Mouse (Mus musculus) E14TG2a.4 (cell line): Measurements from ENCODE around the gene Plekha7.

Source experiments
- H3K27me3 ChIP-seq: 2 replicates; pipeline ENCODE4 v1.6.1; 2014; ENCODE audit warnings: low read length, control low read depth; ENCODE audit not compliant: insufficient read depth
- H3K36me3 ChIP-seq: 2 replicates; pipeline ENCODE4 v1.6.1; 2014; ENCODE audit warnings: low read length, control low read depth; ENCODE audit not compliant: insufficient read depth
- H3K4me1 ChIP-seq: replicated peaks from 2 replicates; pipeline ENCODE4 v1.6.1; 2014; ENCODE audit warnings: low read depth, low read length, control low read depth
- H3K4me3 ChIP-seq: replicated peaks from 2 replicates; pipeline ENCODE4 v1.5.1; 2014; ENCODE audit warnings: mild to moderate bottlenecking, low read length
- H3K9me3 ChIP-seq: 2 replicates; pipeline ENCODE4 v1.6.1; 2014; ENCODE audit warnings: low read length, control low read depth
- CTCF ChIP-seq: conservative IDR thresholded peaks from 2 replicates; pipeline ENCODE4 v1.5.1; 2014; ENCODE audit warnings: low read length
- NANOG ChIP-seq: IDR thresholded peaks from 2 replicates; pipeline ENCODE4 v1.6.1; 2014; ENCODE audit warnings: borderline replicate concordance, low read length, mixed read lengths
- POU5F1 ChIP-seq: IDR thresholded peaks from 2 replicates; pipeline ENCODE4 v1.6.1; 2014; ENCODE audit warnings: low read length, borderline replicate concordance

The Plekha7 gene

GRCm38 (mm10) chr7:116285216-116285615 lies 23.0 kb downstream of the Plekha7 start:
- H3K9me3 ChIP-seq: no peaks in the 10 kb centered on the region
- peaks cover 9% of the 10 kb centered on the region for H3K36me3 ChIP-seq
- no peak for TF ChIP-seq NANOG
- no peak for TF ChIP-seq POU5F1
- no peak for TF ChIP-seq CTCF
- H3K4me3 ChIP-seq: no peak overlapping the region
- no peaks in the 10 kb centered on the region for H3K27me3 ChIP-seq
- H3K4me1 ChIP-seq: peaks cover 97% of the 10 kb centered on the region

- H3K4me3 ChIP-seq: no peak overlapping the region
Observed at GRCm38 (mm10) chr7:116282755-116283154, 25.4 kb downstream of the Plekha7 start.

GRCm38 (mm10) chr7:116280126-116280525 lies 28.1 kb downstream of the Plekha7 start:
- no peak for TF ChIP-seq NANOG
- TF ChIP-seq POU5F1: no peak
- no peak for TF ChIP-seq CTCF
- H3K36me3 ChIP-seq: peaks cover 9% of the 10 kb centered on the region
- no peaks in the 10 kb centered on the region for H3K9me3 ChIP-seq
- H3K4me3 ChIP-seq: no peak overlapping the region
- no peaks in the 10 kb centered on the region for H3K27me3 ChIP-seq
- H3K4me1 ChIP-seq: peaks cover 84% of the 10 kb centered on the region

More at GRCm38 (mm10) chr7:116282755-116283154, 25.4 kb downstream of the Plekha7 start:
- no peaks in the 10 kb centered on the region for H3K9me3 ChIP-seq
- peaks cover 9% of the 10 kb centered on the region for H3K36me3 ChIP-seq
- TF ChIP-seq POU5F1 (no peak), CTCF (no peak), NANOG (no peak)
- peaks cover 91% of the 10 kb centered on the region for H3K4me1 ChIP-seq
- no peaks in the 10 kb centered on the region for H3K27me3 ChIP-seq

- no peak for TF ChIP-seq NANOG
- no peak for TF ChIP-seq CTCF
- TF ChIP-seq POU5F1: no peak
- Histone ChIP-seq H3K9me3 (no peaks in the 10 kb centered on the region), H3K4me3 (no peak overlapping the region), H3K36me3 (peaks cover 9% of the 10 kb centered on the region), H3K4me1 (peaks cover 84% of the 10 kb centered on the region), H3K27me3 (no peaks in the 10 kb centered on the region)
Observed at GRCm38 (mm10) chr7:116278280-116278679, 29.9 kb downstream of the Plekha7 start.

- no peaks in the 10 kb centered on the region for H3K9me3 ChIP-seq
- H3K27me3 ChIP-seq: no peaks in the 10 kb centered on the region
- H3K36me3 ChIP-seq: peaks cover 6% of the 10 kb centered on the region
- TF ChIP-seq CTCF (no peak), NANOG (no peak), POU5F1 (no peak)
- H3K4me1 ChIP-seq: peaks cover 82% of the 10 kb centered on the region
- H3K4me3 ChIP-seq: no peak overlapping the region
Observed at GRCm38 (mm10) chr7:116276315-116276714, 31.9 kb downstream of the Plekha7 start.

- peaks cover 25% of the 10 kb centered on the region for H3K36me3 ChIP-seq
- H3K4me1 ChIP-seq: peaks cover 88% of the 10 kb centered on the region
- H3K9me3 ChIP-seq: no peaks in the 10 kb centered on the region
- H3K27me3 ChIP-seq: no peaks in the 10 kb centered on the region
- no peak overlapping the region for H3K4me3 ChIP-seq
- no peak for TF ChIP-seq NANOG
- TF ChIP-seq CTCF: no peak
- TF ChIP-seq POU5F1: no peak
Observed at GRCm38 (mm10) chr7:116273111-116273510, 35.1 kb downstream of the Plekha7 start.

GRCm38 (mm10) chr7:116269501-116269995 lies 38.6 kb downstream of the Plekha7 start:
- Histone ChIP-seq H3K4me1 (peaks cover 93% of the 10 kb centered on the region), H3K27me3 (no peaks in the 10 kb centered on the region), H3K9me3 (no peaks in the 10 kb centered on the region), H3K4me3 (no peak overlapping the region; the same call in 1 of the 2 replicates), H3K36me3 (peaks cover 28% of the 10 kb centered on the region)
- TF ChIP-seq CTCF (no peak), POU5F1 (no peak), NANOG (no peak)

- no peak for TF ChIP-seq CTCF
- no peak for TF ChIP-seq NANOG
- no peak for TF ChIP-seq POU5F1
- peaks cover 28% of the 10 kb centered on the region for H3K36me3 ChIP-seq
- no peaks in the 10 kb centered on the region for H3K9me3 ChIP-seq
- H3K27me3 ChIP-seq: no peaks in the 10 kb centered on the region
- H3K4me1 ChIP-seq: peaks cover 93% of the 10 kb centered on the region
- H3K4me3 ChIP-seq: no peak overlapping the region
Observed at GRCm38 (mm10) chr7:116268113-116268926, 39.9 kb downstream of the Plekha7 start.

GRCm38 (mm10) chr7:116263281-116263680 lies 44.9 kb downstream of the Plekha7 start:
- peaks cover 6% of the 10 kb centered on the region; the same call in 1 of the 2 replicates for H3K36me3 ChIP-seq
- H3K9me3 ChIP-seq: no peaks in the 10 kb centered on the region
- no peaks in the 10 kb centered on the region for H3K27me3 ChIP-seq
- H3K4me3 ChIP-seq: peak overlapping the region; percentile 50
- TF ChIP-seq NANOG (no peak), POU5F1 (no peak), CTCF (no peak)
- peaks cover 97% of the 10 kb centered on the region for H3K4me1 ChIP-seq

- peaks cover 6% of the 10 kb centered on the region; the same call in 1 of the 2 replicates for H3K36me3 ChIP-seq
- no peaks in the 10 kb centered on the region for H3K9me3 ChIP-seq
- peak overlapping the region; percentile 50 for H3K4me3 ChIP-seq
- H3K4me1 ChIP-seq: peaks cover 93% of the 10 kb centered on the region
- no peaks in the 10 kb centered on the region for H3K27me3 ChIP-seq
- no peak for TF ChIP-seq NANOG
- TF ChIP-seq POU5F1: no peak
- no peak for TF ChIP-seq CTCF
Observed at GRCm38 (mm10) chr7:116262508-116262907, 45.7 kb downstream of the Plekha7 start.
